Mouse (Mus musculus) heart, adult 2 months (tissue): ENCODE measurements around the gene Asap2.

Experiments
- CTCF ChIP-seq: fragments of 200-600 bp; IDR thresholded peaks from 2 replicates; pipeline ENCODE4 v1.8.1; 2022; ENCODE audit warnings: antibody characterized with exemption, mild to moderate bottlenecking, moderate library complexity
- EP300 ChIP-seq: fragments of 200-500 bp; IDR thresholded peaks from 2 replicates; pipeline ENCODE4 v1.6.1; 2011; ENCODE audit warnings: low read depth, low read length, control low read depth; ENCODE audit not compliant: insufficient read depth

DNA sequence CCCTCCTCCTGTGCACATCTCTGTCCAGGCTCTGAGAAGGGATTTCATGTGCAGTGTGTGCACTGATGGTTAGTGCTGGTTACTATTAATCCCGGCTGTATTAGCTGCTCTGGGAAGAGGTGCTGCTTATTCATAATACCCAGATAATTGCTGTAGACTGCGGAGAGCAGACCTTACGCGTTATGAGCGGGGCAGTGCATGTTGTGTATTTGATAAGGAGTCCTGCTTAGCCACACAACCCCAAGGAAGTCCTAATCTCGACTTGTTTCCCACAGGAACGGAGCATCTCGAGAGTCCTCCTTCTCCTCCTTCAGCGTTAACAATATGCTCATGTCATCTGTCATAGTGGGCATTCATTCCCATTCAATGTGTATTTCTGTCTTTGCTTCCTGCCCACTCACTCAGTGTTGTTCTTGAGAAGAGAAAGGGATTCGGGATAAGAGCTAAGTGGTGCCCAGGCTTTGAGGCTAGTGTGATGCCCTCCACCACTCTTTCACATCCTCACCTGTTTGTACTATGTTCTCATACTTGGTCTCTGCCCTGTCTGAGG is 140.1 kb downstream of the Asap2 start:
- TF ChIP-seq CTCF (no peak), EP300 (no peak)
